Mouse (Mus musculus): ENCODE results near the gene Oas1a. TPM values are rescaled to one million over a fixed set of nuclear protein-coding genes. Genes with fewer than 3 reads are reported as not detected.
"Not testable (repeated sequence)": the region's sequence is repeated elsewhere in the genome, so short reads cannot be mapped to it uniquely, and the experiment has no call there.

The Oas1a gene
- polyA plus RNA-seq, 1 experiment: 92.0 TPM

GRCm38 (mm10) chr5:120923969-120924368 is 16.6 kb upstream of the Oas1a start:
- no peak overlapping the region for H3K27ac ChIP-seq (ENCODE audit: insufficient read depth, low read depth, low read length)
- no peak overlapping the region for H3K4me3 ChIP-seq (ENCODE audit: insufficient read depth, low read length)
- TF ChIP-seq POLR2A (IDR thresholded peaks at IDR 0.05; ENCODE audit: borderline replicate concordance, low read depth, low read length) (no peak), CTCF (IDR thresholded peaks at IDR 0.05; ENCODE audit: low read depth, low read length) (no peak)
- H3K4me1 ChIP-seq (ENCODE audit: control insufficient read depth, insufficient read depth, low read length): no peaks in the 10 kb centered on the region

DNA sequence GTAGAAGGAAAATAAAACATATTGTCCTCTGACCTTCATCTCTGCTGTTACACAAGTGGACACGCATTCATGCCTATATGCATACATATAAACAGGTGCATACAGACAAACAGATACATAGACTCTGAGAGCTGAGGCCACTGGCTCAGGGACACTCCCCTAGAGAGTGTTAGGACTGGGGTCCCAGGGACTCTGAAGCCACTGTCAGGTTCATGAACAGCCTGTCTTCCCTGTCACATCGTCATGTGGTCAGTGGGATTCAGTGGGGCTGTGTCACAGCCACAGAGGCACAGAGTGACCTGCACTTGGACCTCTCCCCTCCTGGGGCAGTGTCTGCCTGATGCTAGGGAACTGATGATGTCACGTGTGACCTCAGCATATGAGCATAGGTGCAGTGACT is 13.0 kb upstream of the Oas1a start:
- TF ChIP-seq CTCF (IDR thresholded peaks at IDR 0.05; ENCODE audit: low read depth, low read length) (no peak), POLR2A (IDR thresholded peaks at IDR 0.05; ENCODE audit: borderline replicate concordance, low read depth, low read length) (no peak)
- no peak overlapping the region for H3K27ac ChIP-seq (ENCODE audit: insufficient read depth, low read depth, low read length)
- no peak overlapping the region for H3K4me3 ChIP-seq (ENCODE audit: insufficient read depth, low read length)
- H3K4me1 ChIP-seq (ENCODE audit: control insufficient read depth, insufficient read depth, low read length): no peaks in the 10 kb centered on the region

DNA sequence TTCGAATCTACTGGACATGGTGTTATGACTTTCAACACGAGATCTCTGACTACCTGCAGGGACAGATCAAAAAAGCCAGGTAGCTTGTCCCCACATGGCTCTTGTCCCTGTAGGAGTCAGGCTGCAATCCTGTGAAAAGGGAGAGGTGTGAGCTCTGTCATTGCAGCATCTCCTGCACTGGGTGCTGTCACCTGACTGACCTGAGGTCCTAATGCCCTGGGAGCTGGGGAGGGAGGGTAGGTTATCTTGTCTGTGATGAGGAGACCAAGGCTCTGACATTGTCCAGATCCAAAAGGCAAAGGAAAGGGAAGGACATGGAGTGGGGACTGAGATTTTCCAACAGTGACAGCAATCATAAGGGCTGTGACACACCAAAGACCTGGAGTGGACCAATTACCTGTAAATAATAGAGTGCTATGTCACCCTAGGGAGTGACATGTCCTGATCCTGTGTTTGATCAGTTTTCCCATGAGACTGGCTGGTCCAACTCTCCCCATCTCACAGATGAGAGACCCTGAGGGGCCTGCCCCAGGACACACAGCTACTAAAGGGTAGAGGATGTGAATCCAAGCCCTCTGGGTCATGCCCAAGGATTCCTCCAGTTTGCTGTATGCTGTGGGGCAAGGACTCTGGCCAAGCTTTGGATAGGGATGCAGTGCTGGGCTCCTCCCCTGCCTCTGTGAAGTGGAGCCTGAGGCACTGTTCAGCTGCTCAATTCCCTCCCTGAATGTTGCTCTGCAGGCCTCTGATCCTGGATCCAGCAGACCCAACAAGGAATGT is 12.0 kb upstream of the Oas1a start:
- not testable (repeated sequence) for H3K27ac ChIP-seq (ENCODE audit: insufficient read depth, low read depth, low read length); H3K4me3 ChIP-seq (ENCODE audit: insufficient read depth, low read length); H3K4me1 ChIP-seq (ENCODE audit: control insufficient read depth, insufficient read depth, low read length)

GRCm38 (mm10) chr5:120914204-120914603 is 6.9 kb upstream of the Oas1a start, which contains the start of gene Oas1d:
Gene Oas1d, plus strand, starts transcription at chr5:120914536.
- not testable (repeated sequence) for H3K27ac ChIP-seq (ENCODE audit: insufficient read depth, low read depth, low read length); H3K4me3 ChIP-seq (ENCODE audit: insufficient read depth, low read length)

GRCm38 (mm10) chr5:120908196-120908920 is 1.0 kb upstream of the Oas1a start:
- Histone ChIP-seq H3K4me3 (ENCODE audit: insufficient read depth, low read length) (no peak overlapping the region), H3K4me1 (ENCODE audit: control insufficient read depth, insufficient read depth, low read length) (peaks cover 2% of the 10 kb centered on the region; the same call in 1 of the 2 replicates), H3K27ac (ENCODE audit: insufficient read depth, low read depth, low read length) (no peak overlapping the region)
- TF ChIP-seq CTCF (IDR thresholded peaks at IDR 0.05; ENCODE audit: low read depth, low read length): no peak

More at GRCm38 (mm10) chr5:120914204-120914603, 6.9 kb upstream of the Oas1a start, which contains the start of gene Oas1d:
- not testable (repeated sequence) for H3K4me1 ChIP-seq (ENCODE audit: control insufficient read depth, insufficient read depth, low read length)

- TF ChIP-seq CTCF (IDR thresholded peaks at IDR 0.05; ENCODE audit: low read depth, low read length): no peak
- no peak for TF ChIP-seq POLR2A (IDR thresholded peaks at IDR 0.05; ENCODE audit: borderline replicate concordance, low read depth, low read length)
- Histone ChIP-seq H3K4me1 (ENCODE audit: control insufficient read depth, insufficient read depth, low read length) (peaks cover 2% of the 10 kb centered on the region; the same call in 1 of the 2 replicates), H3K27ac (ENCODE audit: insufficient read depth, low read depth, low read length) (no peak overlapping the region), H3K4me3 (ENCODE audit: insufficient read depth, low read length) (no peak overlapping the region)
These were observed 5.3 kb downstream of the Oas1a start for GRCm38 (mm10) chr5:120902056-120902455.

GRCm38 (mm10) chr5:120900666-120901065 is 6.7 kb downstream of the Oas1a start:
- Histone ChIP-seq H3K4me1 (ENCODE audit: control insufficient read depth, insufficient read depth, low read length) (no peaks in the 10 kb centered on the region; the same call in 1 of the 2 replicates), H3K4me3 (ENCODE audit: insufficient read depth, low read length) (no peak overlapping the region), H3K27ac (ENCODE audit: insufficient read depth, low read depth, low read length) (no peak overlapping the region)
- no peak for TF ChIP-seq POLR2A (IDR thresholded peaks at IDR 0.05; ENCODE audit: borderline replicate concordance, low read depth, low read length)
- TF ChIP-seq CTCF (IDR thresholded peaks at IDR 0.05; ENCODE audit: low read depth, low read length): no peak

GRCm38 (mm10) chr5:120898726-120899125 is 8.6 kb downstream of the Oas1a start:
- TF ChIP-seq POLR2A (IDR thresholded peaks at IDR 0.05; ENCODE audit: borderline replicate concordance, low read depth, low read length) (no peak), CTCF (IDR thresholded peaks at IDR 0.05; ENCODE audit: low read depth, low read length) (no peak)
- Histone ChIP-seq H3K4me3 (ENCODE audit: insufficient read depth, low read length) (no peak overlapping the region), H3K4me1 (ENCODE audit: control insufficient read depth, insufficient read depth, low read length) (no peaks in the 10 kb centered on the region; the same call in 1 of the 2 replicates), H3K27ac (ENCODE audit: insufficient read depth, low read depth, low read length) (no peak overlapping the region)

- no peaks in the 10 kb centered on the region; the same call in 1 of the 2 replicates for H3K4me1 ChIP-seq (ENCODE audit: control insufficient read depth, insufficient read depth, low read length)
- no peak overlapping the region for H3K4me3 ChIP-seq (ENCODE audit: insufficient read depth, low read length)
- H3K27ac ChIP-seq (ENCODE audit: insufficient read depth, low read depth, low read length): no peak overlapping the region
- TF ChIP-seq POLR2A (IDR thresholded peaks at IDR 0.05; ENCODE audit: borderline replicate concordance, low read depth, low read length) (no peak), CTCF (IDR thresholded peaks at IDR 0.05; ENCODE audit: low read depth, low read length) (no peak)
These were observed 9.0 kb downstream of the Oas1a start for GRCm38 (mm10) chr5:120898307-120898706.

DNA sequence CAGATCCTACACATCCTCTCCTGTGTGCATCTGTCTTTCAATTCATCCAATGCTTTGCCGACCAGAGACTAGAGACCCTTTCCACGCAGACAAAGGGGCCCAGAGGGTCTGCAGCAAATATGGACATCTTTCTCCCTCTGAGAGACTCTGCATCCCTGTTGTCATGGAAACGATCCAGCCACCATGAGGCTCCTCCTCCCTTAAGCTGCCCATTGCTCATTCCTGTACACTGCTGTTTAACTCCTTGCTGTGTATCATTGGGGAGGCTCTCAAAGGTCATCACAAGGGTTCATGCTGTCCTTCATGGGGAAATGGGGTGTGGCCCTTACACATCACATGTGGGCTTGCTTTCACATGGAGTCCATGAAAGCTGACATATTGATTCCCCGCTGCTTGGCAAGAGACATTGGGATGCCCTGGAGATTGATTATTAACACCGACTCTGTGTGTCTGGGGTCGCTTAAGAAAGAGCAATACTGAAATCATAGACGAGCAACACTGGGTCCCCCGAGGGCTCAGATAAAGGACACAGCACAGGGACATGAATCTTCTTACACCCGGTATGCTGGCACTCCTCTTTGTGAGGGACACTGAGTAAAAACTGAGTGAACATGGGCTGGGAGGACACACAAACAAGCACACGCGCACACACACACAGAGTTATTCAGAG is 12.0 kb downstream of the Oas1a start:
- TF ChIP-seq POLR2A (IDR thresholded peaks at IDR 0.05; ENCODE audit: borderline replicate concordance, low read depth, low read length): no peak
- no peak for TF ChIP-seq CTCF (IDR thresholded peaks at IDR 0.05; ENCODE audit: low read depth, low read length)
- H3K4me3 ChIP-seq (ENCODE audit: insufficient read depth, low read length): no peak overlapping the region
- H3K4me1 ChIP-seq (ENCODE audit: control insufficient read depth, insufficient read depth, low read length): peaks cover 9% of the 10 kb centered on the region
- no peak overlapping the region for H3K27ac ChIP-seq (ENCODE audit: insufficient read depth, low read depth, low read length)

GRCm38 (mm10) chr5:120894692-120895091 is 12.6 kb downstream of the Oas1a start:
- not testable (repeated sequence) for H3K4me3 ChIP-seq (ENCODE audit: insufficient read depth, low read length); H3K4me1 ChIP-seq (ENCODE audit: control insufficient read depth, insufficient read depth, low read length); H3K27ac ChIP-seq (ENCODE audit: insufficient read depth, low read depth, low read length)

DNA sequence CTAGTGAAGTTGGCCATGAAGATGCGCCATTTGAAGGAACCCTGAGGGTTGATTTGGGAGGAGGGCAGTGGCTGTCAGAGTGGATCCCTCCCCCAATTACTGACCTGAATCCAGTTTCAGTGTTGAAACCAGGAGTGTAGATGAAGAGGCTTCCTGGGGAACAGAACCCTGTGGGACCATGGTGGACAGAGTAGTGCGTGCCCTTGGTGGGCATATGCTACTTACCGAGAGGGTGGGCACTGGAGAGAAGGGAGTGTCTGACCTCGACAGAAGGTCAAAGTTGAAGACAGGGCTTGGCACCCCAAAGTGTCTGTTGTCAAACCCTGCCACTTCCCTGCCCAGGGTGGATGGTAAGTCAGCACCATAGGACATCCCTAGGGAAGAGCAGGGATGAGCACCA is 13.5 kb downstream of the Oas1a start:
- H3K4me3 ChIP-seq (ENCODE audit: insufficient read depth, low read length); H3K4me1 ChIP-seq (ENCODE audit: control insufficient read depth, insufficient read depth, low read length); H3K27ac ChIP-seq (ENCODE audit: insufficient read depth, low read depth, low read length): not testable (repeated sequence)

All from bone marrow macrophage, adult 2 months (primary cell).